Mouse (Mus musculus) thymus, adult 2 months (tissue): ENCODE measurements around the gene Mogs. TPM values are rescaled to one million over a fixed set of nuclear protein-coding genes. Genes with fewer than 3 reads are reported as not detected.

ENCODE experiments used
- DNase-seq: peaks from one replicate; pipeline ENCODE4 v3.0.0; 2021
- H3K27ac ChIP-seq: fragments of 200-500 bp; 2 replicates; pipeline ENCODE4 v1.5.1; 2012; ENCODE audit warnings: low read length, control low read depth; ENCODE audit not compliant: control insufficient read depth, insufficient read depth
- H3K27me3 ChIP-seq: fragments of 200-500 bp; 2 replicates; pipeline ENCODE4 v1.6.1; 2012; ENCODE audit warnings: mild to moderate bottlenecking, low read length, moderate library complexity, mixed read lengths; ENCODE audit not compliant: control insufficient read depth, insufficient read depth
- H3K36me3 ChIP-seq: fragments of 200-500 bp; 2 replicates; pipeline ENCODE4 v1.6.1; 2012; ENCODE audit warnings: mild to moderate bottlenecking, low read length, moderate library complexity; ENCODE audit not compliant: control insufficient read depth, insufficient read depth
- H3K4me1 ChIP-seq: fragments of 200-500 bp; replicated peaks from 2 replicates; pipeline ENCODE4 v1.6.1; 2012; ENCODE audit warnings: low read length; ENCODE audit not compliant: control insufficient read depth, insufficient read depth
- H3K4me3 ChIP-seq: fragments of 200-500 bp; 2 replicates; pipeline ENCODE4 v1.5.1; 2012; ENCODE audit warnings: mild to moderate bottlenecking, low read length, control low read depth, moderate library complexity; ENCODE audit not compliant: control insufficient read depth, insufficient read depth
- CTCF ChIP-seq: fragments of 200-500 bp; IDR thresholded peaks from 2 replicates; pipeline ENCODE4 v1.5.1; 2012; ENCODE audit warnings: mild to moderate bottlenecking, control low read depth, low read length, moderate library complexity, borderline replicate concordance; ENCODE audit not compliant: control insufficient read depth, poor library complexity, insufficient read depth; ENCODE audit errors: extremely low read depth
- POLR2A ChIP-seq: fragments of 200-500 bp; IDR thresholded peaks from 2 replicates; pipeline ENCODE4 v1.6.1; 2012; ENCODE audit warnings: mild to moderate bottlenecking, low read length, control low read depth, moderate library complexity; ENCODE audit not compliant: control insufficient read depth, poor library complexity, insufficient read depth; ENCODE audit errors: extremely low read depth
- WGBS: fragments of 180-500 bp; shearing (Covaris S2); methylation state at CpG from one replicate; pipeline ENCODE4 v1.1.7; 2018; 5-methylcytosine and 5-hydroxymethylcytosine counted together
- polyA plus RNA-seq: library from polyadenylated mRNA; depleted of rRNA; stranded (reverse); fragments of >200 nt; gene quantifications from 2 replicates; pipeline ENCODE4 v1.2.3, GENCODE M21; 2012

Gene Mogs
- polyA plus RNA-seq, 1 experiment: 142 TPM

DNA sequence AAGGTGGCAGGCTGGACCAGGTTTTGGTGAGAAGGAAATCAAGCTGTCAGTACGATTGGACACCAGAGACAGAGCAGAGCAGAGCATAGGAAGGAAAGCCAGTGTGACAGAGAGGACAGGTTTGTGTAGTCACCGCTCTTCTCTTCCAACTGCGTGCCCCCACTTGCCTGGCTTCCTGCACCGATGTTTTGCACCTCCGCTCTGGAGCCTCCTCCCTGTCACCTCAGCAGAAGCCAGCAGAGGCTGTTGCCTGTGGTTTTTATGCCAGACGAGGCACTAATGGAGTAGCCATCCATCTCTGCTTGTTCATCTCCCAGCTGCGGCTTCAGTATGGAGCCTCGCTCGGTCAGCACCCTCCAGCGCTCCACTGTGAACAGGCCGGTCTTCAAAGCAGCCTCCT is 27.6 kb downstream of the Mogs start:
- H3K36me3 ChIP-seq: no peaks in the 10 kb centered on the region
- DNase-seq: no peak
- no peaks in the 10 kb centered on the region; the same call in 1 of the 2 replicates for H3K27me3 ChIP-seq
- H3K4me3 ChIP-seq: no peak overlapping the region
- TF ChIP-seq CTCF: no peak
- no peak for TF ChIP-seq POLR2A
- H3K27ac ChIP-seq: no peak overlapping the region
- WGBS: 79% methylated on average over 11 of the region's 11 CpGs
- peaks cover 9% of the 10 kb centered on the region for H3K4me1 ChIP-seq

- TF ChIP-seq POLR2A (no peak), CTCF (no peak)
- H3K4me1 ChIP-seq: peaks cover 3% of the 10 kb centered on the region
- H3K27me3 ChIP-seq: no peaks in the 10 kb centered on the region; the same call in 1 of the 2 replicates
- no peak overlapping the region for H3K4me3 ChIP-seq
- H3K27ac ChIP-seq: no peak overlapping the region
- H3K36me3 ChIP-seq: no peaks in the 10 kb centered on the region
- WGBS: 75% methylated on average over 2 of the region's 2 CpGs
- no peak for DNase-seq
Measured at GRCm38 (mm10) chr6:83145209-83145608, 29.9 kb downstream of the Mogs start.

- H3K4me3 ChIP-seq: no peak overlapping the region
- peaks cover 3% of the 10 kb centered on the region for H3K4me1 ChIP-seq
- H3K27ac ChIP-seq: no peak overlapping the region
- TF ChIP-seq CTCF (no peak), POLR2A (no peak)
- no peak for DNase-seq
- no peaks in the 10 kb centered on the region for H3K36me3 ChIP-seq
- H3K27me3 ChIP-seq: no peaks in the 10 kb centered on the region; the same call in 1 of the 2 replicates
- 70% methylated on average over 9 of the region's 9 CpGs for WGBS
Measured at GRCm38 (mm10) chr6:83145805-83146204, 30.5 kb downstream of the Mogs start.

DNA sequence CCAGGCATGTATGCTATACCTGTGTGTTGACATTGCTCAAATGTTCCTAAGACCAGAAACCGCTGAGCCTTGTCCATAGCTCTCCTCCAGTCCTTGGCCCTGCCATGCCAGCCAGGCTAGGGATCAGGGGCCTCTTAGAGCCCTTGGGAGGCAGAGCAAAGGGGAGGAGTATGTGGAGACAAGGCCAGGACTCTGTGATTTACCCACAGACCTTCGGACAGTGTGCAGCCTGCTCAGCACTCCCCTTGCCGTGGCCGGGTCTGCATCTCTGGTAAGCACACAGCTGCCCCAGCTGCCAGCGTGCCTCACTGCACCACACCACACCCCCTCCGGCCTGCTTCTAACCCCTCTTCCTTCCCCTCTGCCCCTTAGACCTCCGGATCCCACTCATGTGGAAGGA is 32.0 kb downstream of the Mogs start:
- Histone ChIP-seq H3K4me3 (no peak overlapping the region), H3K27ac (no peak overlapping the region), H3K4me1 (peaks cover 3% of the 10 kb centered on the region), H3K36me3 (no peaks in the 10 kb centered on the region), H3K27me3 (no peaks in the 10 kb centered on the region; the same call in 1 of the 2 replicates)
- WGBS: 84% methylated on average over 7 of the region's 7 CpGs
- TF ChIP-seq POLR2A: no peak
- no peak for TF ChIP-seq CTCF
- no peak for DNase-seq

GRCm38 (mm10) chr6:83151721-83152120 is 36.4 kb downstream of the Mogs start:
- WGBS: 92% methylated on average over 8 of the region's 8 CpGs
- TF ChIP-seq CTCF (no peak), POLR2A (no peak)
- DNase-seq: no peak
- no peaks in the 10 kb centered on the region for H3K36me3 ChIP-seq
- no peak overlapping the region for H3K4me3 ChIP-seq
- H3K4me1 ChIP-seq: peaks cover 7% of the 10 kb centered on the region
- no peak overlapping the region for H3K27ac ChIP-seq
- no peaks in the 10 kb centered on the region; the same call in 1 of the 2 replicates for H3K27me3 ChIP-seq

DNA sequence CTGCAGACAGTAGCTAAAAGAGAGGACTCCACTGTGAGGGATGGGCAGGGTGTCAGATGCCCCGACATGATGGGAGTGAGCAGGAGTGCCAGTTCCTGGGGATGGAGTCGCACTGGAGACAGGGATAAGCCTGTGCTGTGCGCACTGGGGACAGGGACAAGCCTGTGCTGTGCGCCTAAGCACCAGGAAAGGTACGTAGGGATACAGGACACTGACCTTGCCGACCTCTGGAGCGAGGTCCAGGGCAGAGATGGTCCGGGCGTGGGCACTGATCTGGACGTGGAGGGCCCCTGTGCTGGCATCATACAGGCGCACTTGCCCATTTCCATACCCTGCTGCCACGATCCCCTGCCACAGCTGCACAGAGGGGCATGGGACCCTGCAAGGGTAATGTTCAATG is 37.7 kb downstream of the Mogs start:
- no peak overlapping the region for H3K4me3 ChIP-seq
- H3K27me3 ChIP-seq: no peaks in the 10 kb centered on the region; the same call in 1 of the 2 replicates
- DNase-seq: no peak
- peaks cover 7% of the 10 kb centered on the region for H3K4me1 ChIP-seq
- H3K27ac ChIP-seq: no peak overlapping the region
- no peak for TF ChIP-seq CTCF
- no peak for TF ChIP-seq POLR2A
- H3K36me3 ChIP-seq: no peaks in the 10 kb centered on the region
- 91% methylated on average over 12 of the region's 12 CpGs for WGBS

- WGBS: 81% methylated on average over 5 of the region's 5 CpGs
- no peak overlapping the region for H3K27ac ChIP-seq
- no peak overlapping the region for H3K4me3 ChIP-seq
- H3K27me3 ChIP-seq: no peaks in the 10 kb centered on the region; the same call in 1 of the 2 replicates
- peaks cover 7% of the 10 kb centered on the region for H3K4me1 ChIP-seq
- TF ChIP-seq POLR2A: no peak
- no peak for TF ChIP-seq CTCF
- H3K36me3 ChIP-seq: no peaks in the 10 kb centered on the region
- DNase-seq: no peak
Measured at GRCm38 (mm10) chr6:83153485-83153884, 38.2 kb downstream of the Mogs start.
